Mouse (Mus musculus): ENCODE data around the gene Esd.

Esd gene

GRCm38 (mm10) chr14:74732079-74732783, at the start of gene Esd:
Gene Esd (plus strand): TSS chr14:74732297.
- DNase-seq: peak; percentile 95 to 96

GRCm38 (mm10) chr14:74684298-74684978, 47.7 kb upstream of the Esd start:
- no peak for DNase-seq

- no peak for DNase-seq
These were observed 40.1 kb upstream of the Esd start for GRCm38 (mm10) chr14:74691963-74692362.

- no peak for DNase-seq
These were observed 35.3 kb upstream of the Esd start for GRCm38 (mm10) chr14:74696766-74697165.

- no peak for DNase-seq
These were observed 34.7 kb upstream of the Esd start for GRCm38 (mm10) chr14:74697432-74697831.

- DNase-seq: no peak
These were observed 32.9 kb upstream of the Esd start for GRCm38 (mm10) chr14:74699241-74699640.

- DNase-seq: no peak
These were observed 28.2 kb upstream of the Esd start for GRCm38 (mm10) chr14:74703930-74704329.

- DNase-seq: peak in 1 of 2 experiments; percentile 9
These were observed 23.0 kb upstream of the Esd start for GRCm38 (mm10) chr14:74709054-74709453.

- no peak for DNase-seq
These were observed 8.6 kb upstream of the Esd start for GRCm38 (mm10) chr14:74723541-74723940.

GRCm38 (mm10) chr14:74731221-74732078, 647 bp upstream of the Esd start:
- no peak for DNase-seq

GRCm38 (mm10) chr14:74733397-74733796, 1.3 kb downstream of the Esd start:
- DNase-seq: no peak

- no peak for DNase-seq
These were observed 3.4 kb downstream of the Esd start for GRCm38 (mm10) chr14:74735471-74735870.

- DNase-seq: no peak
These were observed 4.8 kb downstream of the Esd start for GRCm38 (mm10) chr14:74736850-74737249.

- DNase-seq: peak; percentile 55 to 70
These were observed 32.3 kb downstream of the Esd start for GRCm38 (mm10) chr14:74764191-74764918.

GRCm38 (mm10) chr14:74767892-74768291, 35.8 kb downstream of the Esd start:
- no peak for DNase-seq

- no peak for DNase-seq
These were observed 42.0 kb downstream of the Esd start for GRCm38 (mm10) chr14:74774046-74774619.

GRCm38 (mm10) chr14:74784243-74784934, 52.3 kb downstream of the Esd start:
- DNase-seq: no peak

GRCm38 (mm10) chr14:74787717-74788116, 55.6 kb downstream of the Esd start:
- no peak for DNase-seq

- DNase-seq: no peak
These were observed 56.7 kb downstream of the Esd start for GRCm38 (mm10) chr14:74788766-74789165.

GRCm38 (mm10) chr14:74790535-74790934, 58.4 kb downstream of the Esd start:
- no peak for DNase-seq

- DNase-seq: no peak
These were observed 60.7 kb downstream of the Esd start for GRCm38 (mm10) chr14:74792793-74793192.

- no peak for DNase-seq
These were observed 62.8 kb downstream of the Esd start for GRCm38 (mm10) chr14:74794931-74795330.
